Mouse (Mus musculus) stomach, embryonic 14.5 days (tissue): ENCODE results near the gene S100g. TPM values are rescaled to one million over a fixed set of nuclear protein-coding genes. Genes with fewer than 3 reads are reported as not detected.

ENCODE experiments used
- ATAC-seq: fragments of 200-750 bp; cut with Nextera tagmentation; 2 replicates; pipeline ENCODE4 v1.8.0; 2017; ENCODE audit warnings: low read depth, moderate TSS enrichment; ENCODE audit not compliant: insufficient number of reproducible peaks, insufficient read depth, low FRiP score
- H3K27ac ChIP-seq: fragments of 300-500 bp; sonication (generic); 2 replicates; pipeline ENCODE4 v1.5.1; 2014; ENCODE audit warnings: mild to moderate bottlenecking, low read length, moderate library complexity, mixed read lengths
- H3K27me3 ChIP-seq: fragments of 300-500 bp; sonication (generic); 2 replicates; pipeline ENCODE4 v1.6.1; 2014; ENCODE audit warnings: low read length, control low read depth, mixed read lengths; ENCODE audit not compliant: control insufficient read depth, insufficient read depth
- H3K36me3 ChIP-seq: fragments of 300-500 bp; sonication (generic); 2 replicates; pipeline ENCODE4 v1.6.1; 2014; ENCODE audit warnings: mild to moderate bottlenecking, control low read depth, low read length, moderate library complexity, mixed read lengths; ENCODE audit not compliant: control insufficient read depth, insufficient read depth
- H3K4me1 ChIP-seq: fragments of 300-500 bp; sonication (generic); 2 replicates; pipeline ENCODE4 v1.6.1; 2014; ENCODE audit warnings: low read length, control low read depth, mixed read lengths; ENCODE audit not compliant: control insufficient read depth, insufficient read depth
- H3K4me2 ChIP-seq: fragments of 300-500 bp; sonication (generic); replicated peaks from 2 replicates; pipeline ENCODE4 v1.6.1; 2014; ENCODE audit warnings: low read depth, low read length, control low read depth
- H3K4me3 ChIP-seq: fragments of 300-500 bp; sonication (generic); 2 replicates; pipeline ENCODE4 v1.5.1; 2014; ENCODE audit warnings: low read depth, low read length, control low read depth
- H3K9ac ChIP-seq: fragments of 300-500 bp; sonication (generic); replicated peaks from 2 replicates; pipeline ENCODE4 v1.6.1; 2014; ENCODE audit warnings: low read depth, mild to moderate bottlenecking, control low read depth, low read length, moderate library complexity, mixed read lengths
- H3K9me3 ChIP-seq: fragments of 300-500 bp; sonication (generic); 2 replicates; pipeline ENCODE4 v1.6.1; 2016; ENCODE audit warnings: low read depth, low read length, control low read depth; ENCODE audit not compliant: control insufficient read depth
- WGBS: fragments of 180-500 bp; shearing (Covaris S2); extraction: QIAGEN DNeasy Blood & Tissue Kit; methylation state at CpG from one replicate; pipeline ENCODE4 v1.1.7; 2014; 5-methylcytosine and 5-hydroxymethylcytosine counted together
- polyA plus RNA-seq: library from polyadenylated mRNA; unstranded; fragments of >200 nt; fragmentation: Nextera tagmentation; extraction: Ambion mirVana; gene quantifications from 2 replicates; pipeline ENCODE4 v1.2.1, GENCODE M21; 2014

The S100g gene
- 11.1 and 16.4 TPM in 2 replicates for polyA plus RNA-seq

GRCm38 (mm10) chrX:162964383-162964782 lies at the start of gene S100g:
S100g (minus strand) TSS chrX:162964599.
- Histone ChIP-seq H3K9me3 (no peaks in the 10 kb centered on the region), H3K9ac (no peak within 1 kb of the TSS), H3K36me3 (no peaks in the 10 kb centered on the region), H3K4me2 (no peak within 1 kb of the TSS), H3K27ac (no peak within 1 kb of the TSS), H3K27me3 (no peaks in the 10 kb centered on the region), H3K4me1 (no peaks in the 10 kb centered on the region), H3K4me3 (no peak within 1 kb of the TSS)
- ATAC-seq = no peak
- 31% methylated on average over 3 of the region's 3 CpGs for WGBS

- ATAC-seq = no peak
- Histone ChIP-seq H3K9ac (no peak overlapping the region), H3K27me3 (no peaks in the 10 kb centered on the region), H3K4me1 (no peaks in the 10 kb centered on the region), H3K4me3 (no peak overlapping the region), H3K36me3 (no peaks in the 10 kb centered on the region), H3K4me2 (no peak overlapping the region), H3K9me3 (no peaks in the 10 kb centered on the region), H3K27ac (no peak overlapping the region)
- 70% methylated on average over 3 of the region's 3 CpGs for WGBS
Observed at GRCm38 (mm10) chrX:162992121-162992520, 27.7 kb upstream of the S100g start.

DNA sequence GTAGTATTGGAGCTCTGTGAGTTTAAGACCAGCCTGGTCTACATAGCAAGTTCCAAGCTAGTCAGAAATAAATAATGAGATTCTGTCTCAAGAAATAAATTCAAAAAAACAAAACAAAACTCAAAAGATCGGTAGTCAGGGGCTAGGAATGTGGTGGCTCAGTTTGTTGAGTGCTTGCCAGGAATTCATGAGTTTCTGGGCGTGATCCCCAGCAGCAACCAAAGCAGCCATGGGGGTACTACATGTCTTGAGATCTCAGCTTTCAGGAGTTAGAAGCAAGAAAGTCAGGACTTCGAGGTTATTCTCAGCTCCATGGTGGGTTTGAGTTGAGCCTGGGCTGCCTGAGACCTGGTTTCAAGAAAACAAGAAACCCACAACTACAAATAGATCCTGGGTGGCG lies 27.0 kb upstream of the S100g start:
- no peak overlapping the region for H3K27ac ChIP-seq
- H3K4me3 ChIP-seq = no peak overlapping the region
- no peak overlapping the region for H3K9ac ChIP-seq
- H3K4me1 ChIP-seq = no peaks in the 10 kb centered on the region
- WGBS = 78% methylated on average over 4 of the region's 4 CpGs
- ATAC-seq = no peak
- no peaks in the 10 kb centered on the region for H3K27me3 ChIP-seq
- H3K36me3 ChIP-seq = no peaks in the 10 kb centered on the region
- H3K4me2 ChIP-seq = no peak overlapping the region
- no peaks in the 10 kb centered on the region for H3K9me3 ChIP-seq

DNA sequence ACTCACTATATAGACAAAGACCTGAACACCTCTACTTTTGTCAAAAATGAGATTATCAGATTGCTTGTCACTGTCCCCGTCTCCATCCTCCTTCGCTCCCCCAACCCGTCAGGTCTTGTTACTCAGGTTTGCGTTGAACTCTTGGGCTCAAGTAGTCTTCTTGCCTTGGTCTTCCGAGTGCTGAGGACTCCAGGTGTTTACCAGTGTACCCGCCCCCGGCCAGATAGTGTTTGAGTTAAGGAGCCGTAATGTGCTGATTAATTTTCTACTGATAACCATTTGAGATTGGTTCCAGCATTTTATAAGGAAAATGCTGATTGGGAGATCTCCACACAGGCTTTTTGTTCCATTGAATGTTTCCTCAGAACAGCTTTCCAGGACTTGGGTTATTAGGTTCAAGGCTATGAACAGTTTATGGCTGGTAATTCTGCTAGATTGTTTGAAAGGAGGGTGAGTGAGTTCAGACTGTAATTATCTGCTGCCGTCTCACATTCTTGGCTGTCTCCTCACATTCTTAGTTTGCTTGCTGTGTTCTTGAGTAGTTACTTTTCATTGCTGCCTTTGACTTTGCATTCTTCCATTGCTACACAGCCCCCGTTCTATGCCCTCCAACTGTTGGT lies 22.6 kb upstream of the S100g start:
- H3K9me3 ChIP-seq = no peaks in the 10 kb centered on the region
- no peak for ATAC-seq
- 92% methylated on average over 10 of the region's 10 CpGs for WGBS
- H3K9ac ChIP-seq = no peak overlapping the region
- no peak overlapping the region for H3K27ac ChIP-seq
- no peaks in the 10 kb centered on the region for H3K27me3 ChIP-seq
- H3K4me3 ChIP-seq = no peak overlapping the region
- H3K4me2 ChIP-seq = no peak overlapping the region
- H3K4me1 ChIP-seq = no peaks in the 10 kb centered on the region
- no peaks in the 10 kb centered on the region for H3K36me3 ChIP-seq

DNA sequence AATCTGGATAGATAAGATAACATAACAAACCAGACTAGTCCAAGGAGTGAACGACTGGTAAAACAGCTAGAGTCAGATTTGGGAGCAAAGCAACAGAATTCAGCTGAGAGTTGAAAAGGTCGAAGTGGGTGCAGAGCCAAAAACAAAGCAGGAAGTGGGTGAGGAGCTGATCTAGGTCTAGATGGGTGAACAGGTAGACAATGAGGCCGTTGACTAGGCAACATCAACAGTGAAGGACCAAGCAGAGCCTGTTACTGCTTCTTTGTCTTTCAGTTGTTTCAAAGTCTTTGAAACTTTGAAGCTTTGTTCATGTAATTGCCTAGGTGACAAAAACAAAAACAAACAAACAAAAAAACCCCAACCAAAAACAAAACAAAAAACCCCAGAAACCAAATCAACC lies 11.8 kb upstream of the S100g start:
- no peaks in the 10 kb centered on the region for H3K36me3 ChIP-seq
- H3K9me3 ChIP-seq = no peaks in the 10 kb centered on the region
- H3K9ac ChIP-seq = no peak overlapping the region
- no peak for ATAC-seq
- no peaks in the 10 kb centered on the region for H3K4me1 ChIP-seq
- no peaks in the 10 kb centered on the region for H3K27me3 ChIP-seq
- no peak overlapping the region for H3K4me3 ChIP-seq
- no peak overlapping the region for H3K4me2 ChIP-seq
- WGBS = 81% methylated on average over 3 of the region's 3 CpGs
- no peak overlapping the region for H3K27ac ChIP-seq

GRCm38 (mm10) chrX:162967456-162967855 lies 3.1 kb upstream of the S100g start:
- no peaks in the 10 kb centered on the region for H3K27me3 ChIP-seq
- no peak overlapping the region for H3K27ac ChIP-seq
- no peaks in the 10 kb centered on the region for H3K36me3 ChIP-seq
- H3K4me2 ChIP-seq = no peak overlapping the region
- no peaks in the 10 kb centered on the region for H3K4me1 ChIP-seq
- H3K9ac ChIP-seq = no peak overlapping the region
- H3K4me3 ChIP-seq = no peak overlapping the region
- WGBS = 66% methylated on average over 8 of the region's 8 CpGs
- H3K9me3 ChIP-seq = no peaks in the 10 kb centered on the region
- ATAC-seq = no peak

DNA sequence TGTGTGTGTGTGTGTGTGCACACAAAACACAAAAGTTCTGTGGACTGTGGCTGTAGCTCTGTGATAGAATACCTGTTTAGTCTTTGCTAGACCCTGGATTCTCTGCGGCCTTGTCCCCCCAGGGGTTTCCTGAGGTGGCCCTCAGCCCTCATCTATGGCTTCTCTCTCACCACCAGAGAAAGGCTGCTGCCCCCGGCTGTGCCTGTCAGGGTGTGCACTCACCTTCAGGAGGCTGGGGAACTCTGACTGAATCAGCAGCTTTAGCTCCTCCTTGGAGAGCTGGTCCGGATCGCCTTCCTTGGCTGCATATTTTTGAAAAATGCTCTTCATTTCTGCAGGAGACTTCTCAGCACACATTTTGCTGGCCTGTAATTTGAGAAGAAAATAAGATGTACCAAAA lies 559 bp downstream of the S100g start:
- WGBS = 42% methylated on average over 4 of the region's 4 CpGs
- no peak for ATAC-seq
- no peaks in the 10 kb centered on the region for H3K36me3 ChIP-seq
- H3K9me3 ChIP-seq = no peaks in the 10 kb centered on the region
- H3K9ac ChIP-seq = no peak overlapping the region
- H3K27me3 ChIP-seq = no peaks in the 10 kb centered on the region
- H3K4me1 ChIP-seq = no peaks in the 10 kb centered on the region
- H3K27ac ChIP-seq = no peak overlapping the region
- no peak overlapping the region for H3K4me3 ChIP-seq
- no peak overlapping the region for H3K4me2 ChIP-seq

DNA sequence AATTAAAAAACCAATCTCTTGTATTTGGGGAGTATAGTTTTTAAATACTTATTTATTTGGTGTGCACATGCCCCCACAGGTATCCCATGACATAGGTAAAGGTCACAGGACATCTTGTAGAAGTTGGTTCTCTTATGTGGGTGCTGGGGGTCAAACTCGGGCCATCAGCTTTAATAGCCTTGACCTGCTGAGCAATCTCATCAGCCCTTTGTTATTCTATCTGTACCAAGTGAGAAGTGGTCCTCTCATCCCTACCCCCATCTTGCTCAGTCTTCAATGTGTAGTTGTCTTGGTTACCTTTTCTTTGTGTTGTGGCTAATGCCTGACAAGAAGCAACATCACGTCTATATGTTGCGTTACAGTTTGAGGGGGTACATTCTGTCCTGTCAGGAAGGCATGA lies 6.5 kb downstream of the S100g start:
- H3K4me2 ChIP-seq = no peak overlapping the region
- no peaks in the 10 kb centered on the region for H3K4me1 ChIP-seq
- H3K4me3 ChIP-seq = no peak overlapping the region
- no peaks in the 10 kb centered on the region for H3K27me3 ChIP-seq
- H3K9ac ChIP-seq = no peak overlapping the region
- no peak for ATAC-seq
- H3K9me3 ChIP-seq = no peaks in the 10 kb centered on the region
- 84% methylated on average over 3 of the region's 3 CpGs for WGBS
- no peak overlapping the region for H3K27ac ChIP-seq
- H3K36me3 ChIP-seq = no peaks in the 10 kb centered on the region

- Histone ChIP-seq H3K27me3 (no peaks in the 10 kb centered on the region), H3K9me3 (no peaks in the 10 kb centered on the region), H3K36me3 (no peaks in the 10 kb centered on the region), H3K4me1 (no peaks in the 10 kb centered on the region), H3K4me2 (no peak overlapping the region), H3K9ac (no peak overlapping the region), H3K4me3 (no peak overlapping the region), H3K27ac (no peak overlapping the region)
- no peak for ATAC-seq
- 34% methylated on average over 3 of the region's 3 CpGs for WGBS
Observed at GRCm38 (mm10) chrX:162949811-162950439, 14.5 kb downstream of the S100g start.
